Mouse (Mus musculus) retina, postnatal 1 day (tissue): Measurements from ENCODE around the gene Ddx43.
"Not testable (repeated sequence)": the region's sequence is repeated elsewhere in the genome, so short reads cannot be mapped to it uniquely, and the experiment has no call there.

Source experiments
- DNase-seq: peaks from one replicate; pipeline ENCODE4 v3.0.0-alpha.2; 2012

Gene Ddx43

GRCm38 (mm10) chr9:78395630-78396351 lies at the start of gene Ddx43:
Gene Ddx43 (plus strand): TSS chr9:78395777.
- peak; percentile 86 for DNase-seq

- DNase-seq, result no peak
These were observed 48.6 kb upstream of the Ddx43 start for GRCm38 (mm10) chr9:78347004-78347403.

- not testable (repeated sequence) for DNase-seq
These were observed 47.2 kb upstream of the Ddx43 start for GRCm38 (mm10) chr9:78348206-78349004.

- not testable (repeated sequence) for DNase-seq
These were observed 46.4 kb upstream of the Ddx43 start for GRCm38 (mm10) chr9:78349141-78349540.

- DNase-seq, result not testable (repeated sequence)
These were observed 45.6 kb upstream of the Ddx43 start for GRCm38 (mm10) chr9:78350007-78350406.

- no peak for DNase-seq
These were observed 43.9 kb upstream of the Ddx43 start for GRCm38 (mm10) chr9:78351504-78352220.

- DNase-seq, result no peak
These were observed 40.7 kb upstream of the Ddx43 start for GRCm38 (mm10) chr9:78354665-78355578.

- DNase-seq, result no peak
These were observed 40.0 kb upstream of the Ddx43 start, which contains the start of gene Gsta2 for GRCm38 (mm10) chr9:78355611-78356010. Gene Gsta2 (minus strand): TSS chr9:78355788.

GRCm38 (mm10) chr9:78358053-78358452 lies 37.5 kb upstream of the Ddx43 start:
- peak; percentile 83 for DNase-seq

- DNase-seq, result no peak
These were observed 35.7 kb upstream of the Ddx43 start for GRCm38 (mm10) chr9:78359750-78360483.

- no peak for DNase-seq
These were observed 35.1 kb upstream of the Ddx43 start for GRCm38 (mm10) chr9:78360484-78360872.

GRCm38 (mm10) chr9:78363374-78363773 lies 32.2 kb upstream of the Ddx43 start:
- DNase-seq, result no peak

- no peak for DNase-seq
These were observed 30.9 kb upstream of the Ddx43 start for GRCm38 (mm10) chr9:78364701-78365100.

GRCm38 (mm10) chr9:78365850-78366544 lies 29.6 kb upstream of the Ddx43 start:
- DNase-seq, result no peak

GRCm38 (mm10) chr9:78367959-78368358 lies 27.6 kb upstream of the Ddx43 start, which contains the start of gene Dppa5a:
Gene Dppa5a (minus strand): TSS chr9:78368177.
- not testable (repeated sequence) for DNase-seq

GRCm38 (mm10) chr9:78368671-78369293 lies 26.8 kb upstream of the Ddx43 start:
- no peak for DNase-seq

GRCm38 (mm10) chr9:78369349-78369748 lies 26.2 kb upstream of the Ddx43 start:
- DNase-seq, result no peak

- DNase-seq, result no peak
These were observed 25.8 kb upstream of the Ddx43 start for GRCm38 (mm10) chr9:78369786-78370185.

- no peak for DNase-seq
These were observed 24.1 kb upstream of the Ddx43 start for GRCm38 (mm10) chr9:78371441-78371840.

- DNase-seq, result no peak
These were observed 22.6 kb upstream of the Ddx43 start for GRCm38 (mm10) chr9:78372827-78373504.
